Mouse (Mus musculus) megakaryocyte, embryonic 14.5 days (primary cell): ENCODE measurements around the gene 2310033P09Rik.

Experiments
- FLI1 ChIP-seq: IDR thresholded peaks from 2 replicates; pipeline ENCODE4 v1.6.1; 2012; ENCODE audit warnings: low read length, inconsistent platforms, mixed read lengths
- GATA1 ChIP-seq: IDR thresholded peaks from 3 replicates; pipeline ENCODE4 v1.6.1; 2012; ENCODE audit warnings: mixed read lengths, low read length, inconsistent platforms, borderline replicate concordance

- no peak for TF ChIP-seq GATA1
- no peak for TF ChIP-seq FLI1
These were observed 6.7 kb upstream of the 2310033P09Rik start for GRCm38 (mm10) chr11:59201216-59202002.
